Mouse (Mus musculus) myocyte (in vitro differentiated cells): ENCODE measurements around the gene Ccl19. TPM values are rescaled to one million over a fixed set of nuclear protein-coding genes. Genes with fewer than 3 reads are reported as not detected.
"Not testable (repeated sequence)": the region's sequence is repeated elsewhere in the genome, so short reads cannot be mapped to it uniquely, and the experiment has no call there.

Experiments used
- H3K27me3 ChIP-seq: one replicate; pipeline ENCODE4 v1.6.1; 2011; ENCODE audit not compliant: control insufficient read depth, insufficient read depth, insufficient read length
- H3K36me3 ChIP-seq: one replicate; pipeline ENCODE4 v1.6.1; 2011; ENCODE audit not compliant: control insufficient read depth, insufficient read depth
- H3K4me2 ChIP-seq: one replicate; pipeline ENCODE4 v1.6.1; 2011; ENCODE audit warnings: low read depth, control low read depth
- H3K4me3 ChIP-seq: one replicate; pipeline ENCODE4 v1.5.1; 2011; ENCODE audit warnings: mild to moderate bottlenecking, control low read depth, moderate library complexity
- H3K79me2 ChIP-seq: one replicate; pipeline ENCODE4 v1.6.1; 2011; ENCODE audit not compliant: control insufficient read depth, insufficient read depth
- H3ac ChIP-seq: one replicate; pipeline ENCODE4 v1.6.1; 2011; ENCODE audit not compliant: control insufficient read depth, insufficient read length
- polyA plus RNA-seq: library from polyadenylated mRNA; unstranded; fragments of >200 nt; fragmentation: generic; extraction: Trizol; gene quantifications from one replicate; pipeline ENCODE4 v1.2.1, GENCODE M21; 2012; ENCODE audit warnings: missing spikeins

Gene Ccl19
- not detected for polyA plus RNA-seq

DNA sequence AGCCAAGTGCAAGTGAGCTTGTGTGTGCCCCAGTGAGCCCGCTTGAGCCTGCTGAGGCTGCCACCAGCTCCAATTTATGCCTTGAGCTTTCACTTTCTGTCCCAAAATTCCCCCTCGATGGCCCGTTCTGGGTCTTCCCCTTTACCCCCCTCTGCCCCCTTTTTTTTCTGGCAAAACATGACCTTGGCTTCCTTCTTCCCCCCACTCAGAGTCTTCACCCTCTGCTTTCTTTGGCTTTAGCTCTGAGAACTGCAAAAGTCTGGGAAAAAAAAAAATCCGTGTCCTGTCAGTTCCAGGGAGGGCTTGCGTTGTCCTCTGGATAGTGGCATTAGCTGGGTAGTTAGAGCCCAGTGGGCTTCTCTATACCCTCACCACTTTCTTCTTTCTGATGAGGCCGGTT is at the start of gene Ccl19:
Gene Ccl19, minus strand, starts transcription at position 101 of the 400 bp plus-strand sequence.
- H3K4me2 ChIP-seq, H3K79me2 ChIP-seq, H3K27me3 ChIP-seq, H3K36me3 ChIP-seq, H3K4me3 ChIP-seq, H3ac ChIP-seq: not testable (repeated sequence)

- not testable (repeated sequence) for H3K4me3 ChIP-seq, H3K36me3 ChIP-seq
These were observed 17.5 kb upstream of the Ccl19 start, which contains the start of gene Ccl21a for GRCm38 (mm10) chr4:42773893-42774292. TSS of gene Ccl21a (minus strand) at chr4:42773993.

DNA sequence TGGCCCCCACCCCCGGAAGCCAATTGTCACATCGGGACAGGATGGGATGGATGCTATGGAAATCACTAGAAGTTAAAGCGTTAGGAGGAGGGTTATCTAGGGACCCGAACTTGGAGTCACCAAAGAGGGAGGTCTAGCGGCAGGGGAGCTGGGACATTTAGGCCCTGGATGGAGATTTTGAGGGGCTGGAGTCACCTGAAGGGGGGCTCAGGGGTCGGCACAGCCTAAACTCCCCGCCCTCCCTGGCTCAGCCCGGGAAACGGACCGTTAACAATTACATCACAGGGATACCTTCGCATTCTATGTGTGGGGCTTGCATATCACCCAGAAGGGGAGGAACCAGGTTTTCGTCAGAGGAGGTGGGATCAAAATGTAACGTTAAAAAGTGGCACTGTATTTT is 21.1 kb downstream of the Ccl19 start, which contains the start of gene 4930578G10Rik:
Gene 4930578G10Rik, plus strand, starts transcription at position 301 of the 400 bp plus-strand sequence.
- H3K4me3 ChIP-seq, H3K79me2 ChIP-seq, H3K36me3 ChIP-seq, H3K27me3 ChIP-seq, H3K4me2 ChIP-seq, H3ac ChIP-seq: not testable (repeated sequence)

More at GRCm38 (mm10) chr4:42773893-42774292, 17.5 kb upstream of the Ccl19 start, which contains the start of gene Ccl21a:
- not testable (repeated sequence) for H3K27me3 ChIP-seq, H3K79me2 ChIP-seq, H3K4me2 ChIP-seq, H3ac ChIP-seq

Other genes with a start within 250 kb of the Ccl19 start
- gene Fam205a2, start 228.4 kb downstream of the Ccl19 start, polyA plus RNA-seq, result not detected
- not detected for gene Gm10591, start 144.4 kb downstream of the Ccl19 start, polyA plus RNA-seq
- gene Gm2564, start 126.9 kb downstream of the Ccl19 start, polyA plus RNA-seq, result not detected
- not detected for gene Ccl27b, start 101.3 kb downstream of the Ccl19 start, polyA plus RNA-seq
- gene Il11ra2, start 94.7 kb downstream of the Ccl19 start, polyA plus RNA-seq, result not detected
- not detected for gene 4930578G10Rik, start 21.0 kb downstream of the Ccl19 start, polyA plus RNA-seq
- gene Ccl21a, start 17.4 kb upstream of the Ccl19 start, polyA plus RNA-seq, result not detected
- gene Fam205a1, start 97.3 kb upstream of the Ccl19 start, polyA plus RNA-seq, result not detected
- gene Gm12394, start 100.2 kb upstream of the Ccl19 start, polyA plus RNA-seq, result not detected
- not detected for gene Fam205c, start 117.7 kb upstream of the Ccl19 start, polyA plus RNA-seq
- not detected for gene Phf24, start 160.1 kb upstream of the Ccl19 start, polyA plus RNA-seq
- gene Dnajb5, start 193.2 kb upstream of the Ccl19 start, polyA plus RNA-seq, result 32.8 TPM
- gene 1700022I11Rik, start 213.0 kb upstream of the Ccl19 start, polyA plus RNA-seq, result 0.76 TPM
- 334 TPM for gene Vcp, start 243.9 kb upstream of the Ccl19 start, polyA plus RNA-seq